Mouse (Mus musculus): ENCODE data around the gene Zcchc9. TPM values are rescaled to one million over a fixed set of nuclear protein-coding genes. Genes with fewer than 3 reads are reported as not detected.
"Not testable (repeated sequence)": the region's sequence is repeated elsewhere in the genome, so short reads cannot be mapped to it uniquely, and the experiment has no call there.

Gene Zcchc9
- total RNA-seq, 2 experiments from 2014 or later: 28.8 to 41.9 TPM

GRCm38 (mm10) chr13:91763654-91764053 lies 43.9 kb downstream of the Zcchc9 start:
- not testable (repeated sequence) for ATAC-seq (replicated peaks; ENCODE audit: poor library complexity, severe bottlenecking)

GRCm38 (mm10) chr13:91761654-91762445 lies 45.7 kb downstream of the Zcchc9 start:
- no peak for ATAC-seq (replicated peaks; ENCODE audit: poor library complexity, severe bottlenecking)

GRCm38 (mm10) chr13:91760302-91761050 lies 47.0 kb downstream of the Zcchc9 start:
- no peak for ATAC-seq (replicated peaks; ENCODE audit: poor library complexity, severe bottlenecking)

- no peak for ATAC-seq (replicated peaks; ENCODE audit: poor library complexity, severe bottlenecking)
Observed at GRCm38 (mm10) chr13:91759791-91760190, 47.7 kb downstream of the Zcchc9 start.

GRCm38 (mm10) chr13:91758316-91759048 lies 49.0 kb downstream of the Zcchc9 start:
- ATAC-seq (replicated peaks; ENCODE audit: poor library complexity, severe bottlenecking): no peak

GRCm38 (mm10) chr13:91756230-91756629 lies 51.3 kb downstream of the Zcchc9 start:
- no peak for ATAC-seq (replicated peaks; ENCODE audit: poor library complexity, severe bottlenecking)

- ATAC-seq (replicated peaks; ENCODE audit: poor library complexity, severe bottlenecking): no peak
Observed at GRCm38 (mm10) chr13:91754762-91755161, 52.7 kb downstream of the Zcchc9 start.

- ATAC-seq (replicated peaks; ENCODE audit: poor library complexity, severe bottlenecking): no peak
Observed at GRCm38 (mm10) chr13:91753724-91754123, 53.8 kb downstream of the Zcchc9 start.

GRCm38 (mm10) chr13:91749981-91750380 lies 57.5 kb downstream of the Zcchc9 start:
- no peak for ATAC-seq (replicated peaks; ENCODE audit: poor library complexity, severe bottlenecking)

GRCm38 (mm10) chr13:91748401-91748800 lies 59.1 kb downstream of the Zcchc9 start:
- ATAC-seq (replicated peaks; ENCODE audit: poor library complexity, severe bottlenecking): no peak

Other genes with a start within 250 kb of the Zcchc9 start
- not detected in 2 replicates for gene Acot12, start 66.2 kb downstream of the Zcchc9 start, total RNA-seq (2014; fragmentation: Nextera tagmentation)
- gene Acot12, start 66.2 kb downstream of the Zcchc9 start, total RNA-seq (2017): not detected in 2 replicates
- not detected in 2 replicates for gene Ckmt2, start 69.2 kb upstream of the Zcchc9 start, total RNA-seq (2014; fragmentation: Nextera tagmentation)
- not detected in 2 replicates for gene Ckmt2, start 69.2 kb upstream of the Zcchc9 start, total RNA-seq (2017)